Mouse (Mus musculus) midbrain, embryonic 11.5 days (tissue): ENCODE measurements at regions not wholly inside any gene's neighbourhood (a gene's known extent, or its start where the extent isn't known, plus 50 kb on each side); places are given as distances from the start of the nearest gene placed in this dataset. TPM values are rescaled to one million over a fixed set of nuclear protein-coding genes. Genes with fewer than 3 reads are reported as not detected.
"Not testable (repeated sequence)": the region's sequence is repeated elsewhere in the genome, so short reads cannot be mapped to it uniquely, and the experiment has no call there.

Experiments
- ATAC-seq: fragments of 200-750 bp; cut with Nextera tagmentation; 2 replicates; pipeline ENCODE4 v1.8.0; 2017; ENCODE audit warnings: moderate TSS enrichment, moderate library complexity; ENCODE audit not compliant: low FRiP score
- DNase-seq: peaks from one replicate; pipeline ENCODE4 v3.0.0; 2015; ENCODE audit warnings: low spot score; ENCODE audit errors: missing footprints
- H3K27ac ChIP-seq: fragments of 300-500 bp; sonication (generic); 2 replicates; pipeline ENCODE4 v1.5.1; 2014; ENCODE audit warnings: low read depth, low read length
- H3K27me3 ChIP-seq: fragments of 300-500 bp; sonication (generic); 2 replicates; pipeline ENCODE4 v1.6.1; 2014; ENCODE audit warnings: mild to moderate bottlenecking, low read length, moderate library complexity, mixed read lengths; ENCODE audit not compliant: control insufficient read depth, insufficient read depth
- H3K36me3 ChIP-seq: fragments of 300-500 bp; sonication (generic); 2 replicates; pipeline ENCODE4 v1.6.1; 2014; ENCODE audit warnings: mild to moderate bottlenecking, low read length, moderate library complexity, mixed read lengths; ENCODE audit not compliant: control insufficient read depth, insufficient read depth
- H3K4me1 ChIP-seq: fragments of 300-500 bp; sonication (generic); 2 replicates; pipeline ENCODE4 v1.6.1; 2014; ENCODE audit warnings: low read length; ENCODE audit not compliant: control insufficient read depth, insufficient read depth
- H3K4me2 ChIP-seq: fragments of 300-500 bp; sonication (generic); 2 replicates; pipeline ENCODE4 v1.6.1; 2014; ENCODE audit warnings: mild to moderate bottlenecking, moderate library complexity
- H3K4me3 ChIP-seq: fragments of 300-500 bp; sonication (generic); 2 replicates; pipeline ENCODE4 v1.5.1; 2014; ENCODE audit warnings: low read depth, low read length
- H3K9ac ChIP-seq: fragments of 300-500 bp; sonication (generic); 2 replicates; pipeline ENCODE4 v1.6.1; 2014; ENCODE audit warnings: low read length
- H3K9me3 ChIP-seq: fragments of 300-500 bp; sonication (generic); 2 replicates; pipeline ENCODE4 v1.6.1; 2016; ENCODE audit warnings: low read length; ENCODE audit not compliant: control insufficient read depth
- WGBS: fragments of 180-500 bp; shearing (Covaris S2); extraction: QIAGEN DNeasy Blood & Tissue Kit; methylation state at CpG from one replicate; pipeline ENCODE4 v1.1.7; 2014; 5-methylcytosine and 5-hydroxymethylcytosine counted together
- microRNA-seq: library from miRNA; unstranded; fragments of <30 nt; microRNA quantifications from one replicate; pipeline ENCODE4, GENCODE M21; 2017

- H3K27ac ChIP-seq, H3K27me3 ChIP-seq, DNase-seq, ATAC-seq, H3K4me2 ChIP-seq, H3K9ac ChIP-seq, H3K4me3 ChIP-seq, H3K9me3 ChIP-seq, H3K36me3 ChIP-seq, H3K4me1 ChIP-seq: not testable (repeated sequence)
- 75% methylated on average over 1 of the region's 5 CpGs for WGBS
Observed at GRCm38 (mm10) chr12:23216521-23216920, 563.5 kb downstream of the Gm10330 start.

- WGBS = 1% methylated on average over 36 of the region's 42 CpGs
- Histone ChIP-seq H3K4me2 (peak overlapping the region; percentile 34), H3K4me3 (peak overlapping the region; percentile 31), H3K9ac (peak overlapping the region; percentile 36; the same call in 1 of the 2 replicates)
- peak; percentile 89 for DNase-seq
- H3K9me3 ChIP-seq, H3K4me1 ChIP-seq, H3K27ac ChIP-seq, H3K36me3 ChIP-seq, H3K27me3 ChIP-seq: not testable (repeated sequence)
- peak; percentile 85 for ATAC-seq
Observed at GRCm38 (mm10) chr12:23189546-23189945, 590.5 kb downstream of the Gm10330 start.

- H3K9me3 ChIP-seq, H3K36me3 ChIP-seq, H3K4me1 ChIP-seq, H3K27ac ChIP-seq, H3K27me3 ChIP-seq: not testable (repeated sequence)
- 2% methylated on average over 36 of the region's 50 CpGs for WGBS
- DNase-seq = peak; percentile 82
- Histone ChIP-seq H3K9ac (peak overlapping the region; percentile 36; the same call in 1 of the 2 replicates), H3K4me3 (peak overlapping the region; percentile 31), H3K4me2 (peak overlapping the region; percentile 34)
- peak; percentile 30; the same call in 1 of the 2 replicates for ATAC-seq
Observed at GRCm38 (mm10) chr12:23189110-23189509, 591.0 kb downstream of the Gm10330 start.

Small RNA genes lying in the stretch of these regions (microRNA-seq; reads per million reads assigned to microRNA genes)
- not detected for gene Gm26140
